Mouse (Mus musculus) MEL (cell line): ENCODE measurements at regions not wholly inside any gene's neighbourhood (a gene's known extent, or its start where the extent isn't known, plus 50 kb on each side); places are given as distances from the start of the nearest gene placed in this dataset.

Experiments used
- CHD1 ChIP-seq: IDR thresholded peaks from 2 replicates; pipeline ENCODE4 v1.6.1; 2012; ENCODE audit warnings: low read depth, mild to moderate bottlenecking, inconsistent platforms, low read length, improper control_type of control experiment
- CTCF ChIP-seq, 3 experiments: IDR thresholded peaks in 2 of 3; conservative IDR thresholded peaks in 1 of 3; 2 replicates each; pipeline ENCODE4 v1.5.1; 2011 to 2012; ENCODE audit warnings: low read length in 3 of 3, low read depth in 2 of 3, mild to moderate bottlenecking in 2 of 3, improper control_type of control experiment in 1 of 3, inconsistent platforms in 1 of 3, mixed read lengths in 1 of 3, moderate library complexity in 1 of 3; ENCODE audit not compliant: control insufficient read depth in 1 of 3, insufficient read depth in 1 of 3, poor library complexity in 1 of 3, severe bottlenecking in 1 of 3
- ELF1 ChIP-seq: IDR thresholded peaks from 2 replicates; pipeline ENCODE4 v1.6.1; 2014; ENCODE audit warnings: low read depth, mild to moderate bottlenecking, inconsistent platforms, low read length, improper control_type of control experiment, moderate library complexity
- GATA1 ChIP-seq: IDR thresholded peaks from 2 replicates; pipeline ENCODE4 v1.6.1; 2011; ENCODE audit warnings: low read depth, low read length, improper control_type of control experiment
- JUND ChIP-seq: IDR thresholded peaks from 2 replicates; pipeline ENCODE4 v1.6.1; 2011; ENCODE audit warnings: low read depth, mild to moderate bottlenecking, improper control_type of control experiment, low read length
- MAFK ChIP-seq: IDR thresholded peaks from 2 replicates; pipeline ENCODE4 v1.6.1; 2011; ENCODE audit warnings: low read depth, mild to moderate bottlenecking, low read length, improper control_type of control experiment, borderline replicate concordance
- MAX ChIP-seq: IDR thresholded peaks from 2 replicates; pipeline ENCODE4 v1.6.1; 2011; ENCODE audit warnings: low read length, improper control_type of control experiment
- MAZ ChIP-seq: IDR thresholded peaks from 2 replicates; pipeline ENCODE4 v1.6.1; 2012; ENCODE audit warnings: low read depth, mild to moderate bottlenecking, inconsistent platforms, low read length, improper control_type of control experiment
- MYC ChIP-seq: IDR thresholded peaks from 2 replicates; pipeline ENCODE4 v1.6.1; 2011; ENCODE audit warnings: low read depth, mild to moderate bottlenecking, low read length, improper control_type of control experiment, moderate library complexity
- NELFE ChIP-seq: IDR thresholded peaks from 2 replicates; pipeline ENCODE4 v1.6.1; 2011; ENCODE audit warnings: low read depth, low read length, improper control_type of control experiment
- POLR2A ChIP-seq, 2 experiments: IDR thresholded peaks; 2 replicates each; pipeline ENCODE4 v1.6.1; 2011 to 2012; ENCODE audit warnings: low read length in 2 of 2, mild to moderate bottlenecking in 2 of 2, control low read depth in 1 of 2, improper control_type of control experiment in 1 of 2, low read depth in 1 of 2, moderate library complexity in 1 of 2; ENCODE audit not compliant: control insufficient read depth in 1 of 2, insufficient read depth in 1 of 2, poor library complexity in 1 of 2
- TAL1 ChIP-seq: IDR thresholded peaks from 2 replicates; pipeline ENCODE4 v1.6.1; 2012; ENCODE audit warnings: mild to moderate bottlenecking, inconsistent platforms, low read length, moderate library complexity, mixed read lengths
- TCF12 ChIP-seq: IDR thresholded peaks from 2 replicates; pipeline ENCODE4 v1.6.1; 2014; ENCODE audit warnings: low read depth, mild to moderate bottlenecking, inconsistent platforms, low read length, improper control_type of control experiment, moderate library complexity
- ZC3H11A ChIP-seq: IDR thresholded peaks from 2 replicates; pipeline ENCODE4 v1.6.1; 2012; ENCODE audit warnings: low read depth, mild to moderate bottlenecking, inconsistent platforms, low read length, improper control_type of control experiment

GRCm38 (mm10) chr3:117494118-117494517 is 80.5 kb upstream of the Plppr5 start:
- TF ChIP-seq ZC3H11A = no peak
- TF ChIP-seq CTCF (IDR thresholded peaks at IDR 0.05 in 2 of 3, conservative IDR thresholded peaks at IDR 0.05 in 1 of 3; ENCODE audit: control insufficient read depth in 1 of 3, insufficient read depth in 1 of 3, low read depth in 2 of 3, low read length in 3 of 3, poor library complexity in 1 of 3, severe bottlenecking in 1 of 3) = peak; percentile 11 to 20 (median 17); a peak in 2 of 6 replicates
- TF ChIP-seq MAZ = no peak
- no peak for TF ChIP-seq MYC
- TF ChIP-seq GATA1 = no peak
- no peak for TF ChIP-seq MAX
- no peak for TF ChIP-seq JUND
- TF ChIP-seq TAL1 = no peak
- no peak for TF ChIP-seq POLR2A (IDR thresholded peaks at IDR 0.05; ENCODE audit: control insufficient read depth in 1 of 2, insufficient read depth in 1 of 2, low read depth in 1 of 2, low read length in 2 of 2, poor library complexity in 1 of 2)
- TF ChIP-seq NELFE = no peak
- no peak for TF ChIP-seq TCF12
- no peak for TF ChIP-seq CHD1
- TF ChIP-seq MAFK = no peak
- no peak for TF ChIP-seq ELF1
